Mouse (Mus musculus): ENCODE results near the gene Vwa2. TPM values are rescaled to one million over a fixed set of nuclear protein-coding genes. Genes with fewer than 3 reads are reported as not detected.

The Vwa2 gene
- polyA plus RNA-seq, 1 experiment = 0.06 TPM

DNA sequence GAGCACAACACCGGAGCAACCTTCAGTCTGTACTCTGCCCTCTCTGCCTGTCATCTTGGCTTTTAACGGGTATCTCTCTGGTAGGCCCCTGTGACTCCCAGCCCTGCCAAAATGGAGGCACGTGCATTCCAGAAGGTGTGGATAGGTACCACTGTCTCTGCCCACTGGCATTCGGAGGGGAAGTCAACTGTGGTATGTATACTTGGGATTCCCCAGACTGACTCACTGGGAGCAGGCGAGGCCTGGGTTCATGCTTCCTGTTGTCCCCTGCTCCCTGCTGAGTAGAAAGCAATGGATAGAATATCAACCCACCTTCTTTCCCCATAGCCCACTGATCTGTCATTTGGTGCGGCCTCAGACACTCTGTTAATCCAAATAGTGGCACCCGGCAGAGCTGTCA lies 31.3 kb downstream of the Vwa2 start:
- Histone ChIP-seq H3K4me3 (ENCODE audit: extremely low read depth, insufficient read depth, insufficient read length) (no peak overlapping the region), H3K27me3 (ENCODE audit: control insufficient read depth, insufficient read depth, low read length) (no peaks in the 10 kb centered on the region), H3K4me1 (ENCODE audit: control insufficient read depth, insufficient read depth, insufficient read length) (no peaks in the 10 kb centered on the region), H3K27ac (ENCODE audit: insufficient read depth, low read length) (no peak overlapping the region), H3K36me3 (ENCODE audit: control insufficient read depth, insufficient read depth, low read length) (no peaks in the 10 kb centered on the region)
- TF ChIP-seq CTCF (IDR thresholded peaks at IDR 0.05; ENCODE audit: extremely low read depth, insufficient read depth, insufficient read length, insufficient replicate concordance) (no peak), POLR2A (IDR thresholded peaks at IDR 0.05; ENCODE audit: low read depth, low read length) (no peak)
- DNase-seq (ENCODE audit: low read depth in 1 of 2, low spot score in 2 of 2) = no peak
- WGBS = 88% methylated on average over 7 of the region's 7 CpGs

- 22% methylated on average over 3 of the region's 3 CpGs for WGBS
- no peak overlapping the region for H3K27ac ChIP-seq (ENCODE audit: insufficient read depth, low read length)
- no peak for DNase-seq (ENCODE audit: low read depth in 1 of 2, low spot score in 2 of 2)
- no peaks in the 10 kb centered on the region for H3K4me1 ChIP-seq (ENCODE audit: control insufficient read depth, insufficient read depth, insufficient read length)
- no peak overlapping the region for H3K4me3 ChIP-seq (ENCODE audit: extremely low read depth, insufficient read depth, insufficient read length)
- H3K36me3 ChIP-seq (ENCODE audit: control insufficient read depth, insufficient read depth, low read length) = no peaks in the 10 kb centered on the region
- H3K27me3 ChIP-seq (ENCODE audit: control insufficient read depth, insufficient read depth, low read length) = no peaks in the 10 kb centered on the region
- TF ChIP-seq CTCF (IDR thresholded peaks at IDR 0.05; ENCODE audit: extremely low read depth, insufficient read depth, insufficient read length, insufficient replicate concordance) (no peak), POLR2A (IDR thresholded peaks at IDR 0.05; ENCODE audit: low read depth, low read length) (no peak)
Measured at GRCm38 (mm10) chr19:56907850-56908249, 33.8 kb downstream of the Vwa2 start.

DNA sequence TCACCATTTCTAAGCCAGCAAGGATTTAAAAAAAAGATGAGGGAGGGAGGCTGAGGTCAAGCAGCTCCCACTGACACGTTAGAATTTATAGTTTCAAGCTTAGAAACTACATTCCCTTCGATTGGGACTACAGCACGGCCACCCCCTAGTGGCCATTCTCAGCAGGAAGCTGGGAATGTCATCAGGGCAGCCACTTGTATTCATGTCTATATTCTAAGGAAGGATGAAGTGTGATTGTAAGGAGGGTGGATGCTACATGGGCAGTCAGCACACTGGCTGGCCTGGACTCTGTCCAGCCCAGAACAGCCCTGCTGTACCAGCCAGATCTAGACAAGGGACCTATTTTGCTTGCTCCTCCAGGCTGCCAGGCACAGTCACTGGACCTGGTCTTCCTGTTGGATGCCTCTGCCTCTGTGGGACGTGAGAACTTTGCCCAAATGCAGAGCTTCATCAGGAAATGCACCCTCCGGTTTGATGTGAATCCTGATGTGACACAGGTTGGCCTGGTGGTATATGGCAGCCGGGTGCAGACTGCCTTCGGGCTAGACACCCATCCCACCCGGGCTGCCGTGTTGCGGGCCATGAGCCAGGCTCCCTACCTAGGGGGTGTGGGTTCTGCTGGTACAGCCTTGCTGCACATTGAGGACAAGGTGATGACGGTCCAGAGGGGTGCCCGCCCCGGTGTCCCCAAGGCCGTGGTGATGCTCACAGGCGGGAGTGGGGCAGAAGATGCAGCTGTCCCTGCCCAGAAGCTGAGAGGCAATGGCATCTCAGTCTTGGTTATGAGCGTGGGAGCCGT lies 34.6 kb downstream of the Vwa2 start:
- Histone ChIP-seq H3K36me3 (ENCODE audit: control insufficient read depth, insufficient read depth, low read length) (no peaks in the 10 kb centered on the region), H3K27me3 (ENCODE audit: control insufficient read depth, insufficient read depth, low read length) (no peaks in the 10 kb centered on the region), H3K4me1 (ENCODE audit: control insufficient read depth, insufficient read depth, insufficient read length) (no peaks in the 10 kb centered on the region), H3K27ac (ENCODE audit: insufficient read depth, low read length) (no peak overlapping the region), H3K4me3 (ENCODE audit: extremely low read depth, insufficient read depth, insufficient read length) (no peak overlapping the region)
- TF ChIP-seq CTCF (IDR thresholded peaks at IDR 0.05; ENCODE audit: extremely low read depth, insufficient read depth, insufficient read length, insufficient replicate concordance) (peak; percentile 29; the same call in 1 of the 2 replicates), POLR2A (IDR thresholded peaks at IDR 0.05; ENCODE audit: low read depth, low read length) (no peak)
- WGBS = 66% methylated on average over 17 of the region's 17 CpGs
- DNase-seq (ENCODE audit: low read depth in 1 of 2, low spot score in 2 of 2) = no peak

DNA sequence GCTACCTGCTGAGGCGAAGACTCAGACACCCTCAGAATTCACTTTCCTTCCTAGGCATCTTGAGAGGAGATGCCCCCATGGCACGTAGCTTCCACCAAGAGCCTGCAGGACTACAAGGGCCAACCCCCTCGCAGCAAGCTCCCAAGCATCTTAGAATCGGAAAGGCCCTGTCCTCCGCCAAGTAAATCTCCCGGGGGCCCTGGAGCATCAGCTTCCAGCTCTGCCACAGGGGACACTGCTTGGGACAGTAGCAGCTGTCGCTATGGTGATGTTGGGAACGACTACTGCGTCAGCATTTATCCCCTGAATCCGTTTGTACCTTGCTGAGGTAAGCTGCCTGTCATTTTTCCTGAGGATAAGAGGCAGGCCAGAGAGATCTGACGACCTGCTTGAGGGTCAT lies 36.5 kb downstream of the Vwa2 start:
- H3K36me3 ChIP-seq (ENCODE audit: control insufficient read depth, insufficient read depth, low read length) = no peaks in the 10 kb centered on the region
- no peak overlapping the region for H3K27ac ChIP-seq (ENCODE audit: insufficient read depth, low read length)
- no peaks in the 10 kb centered on the region for H3K4me1 ChIP-seq (ENCODE audit: control insufficient read depth, insufficient read depth, insufficient read length)
- WGBS = 77% methylated on average over 11 of the region's 11 CpGs
- DNase-seq (ENCODE audit: low read depth in 1 of 2, low spot score in 2 of 2) = no peak
- no peaks in the 10 kb centered on the region for H3K27me3 ChIP-seq (ENCODE audit: control insufficient read depth, insufficient read depth, low read length)
- TF ChIP-seq POLR2A (IDR thresholded peaks at IDR 0.05; ENCODE audit: low read depth, low read length) (no peak), CTCF (IDR thresholded peaks at IDR 0.05; ENCODE audit: extremely low read depth, insufficient read depth, insufficient read length, insufficient replicate concordance) (no peak)
- no peak overlapping the region for H3K4me3 ChIP-seq (ENCODE audit: extremely low read depth, insufficient read depth, insufficient read length)

- Histone ChIP-seq H3K4me1 (ENCODE audit: control insufficient read depth, insufficient read depth, insufficient read length) (no peaks in the 10 kb centered on the region), H3K27ac (ENCODE audit: insufficient read depth, low read length) (no peak overlapping the region), H3K4me3 (ENCODE audit: extremely low read depth, insufficient read depth, insufficient read length) (no peak overlapping the region), H3K27me3 (ENCODE audit: control insufficient read depth, insufficient read depth, low read length) (no peaks in the 10 kb centered on the region), H3K36me3 (ENCODE audit: control insufficient read depth, insufficient read depth, low read length) (no peaks in the 10 kb centered on the region)
- DNase-seq (ENCODE audit: low read depth in 1 of 2, low spot score in 2 of 2) = no peak
- WGBS = 83% methylated on average over 4 of the region's 4 CpGs
- no peak for TF ChIP-seq POLR2A (IDR thresholded peaks at IDR 0.05; ENCODE audit: low read depth, low read length)
- no peak for TF ChIP-seq CTCF (IDR thresholded peaks at IDR 0.05; ENCODE audit: extremely low read depth, insufficient read depth, insufficient read length, insufficient replicate concordance)
Measured at GRCm38 (mm10) chr19:56913761-56914160, 39.7 kb downstream of the Vwa2 start.

DNA sequence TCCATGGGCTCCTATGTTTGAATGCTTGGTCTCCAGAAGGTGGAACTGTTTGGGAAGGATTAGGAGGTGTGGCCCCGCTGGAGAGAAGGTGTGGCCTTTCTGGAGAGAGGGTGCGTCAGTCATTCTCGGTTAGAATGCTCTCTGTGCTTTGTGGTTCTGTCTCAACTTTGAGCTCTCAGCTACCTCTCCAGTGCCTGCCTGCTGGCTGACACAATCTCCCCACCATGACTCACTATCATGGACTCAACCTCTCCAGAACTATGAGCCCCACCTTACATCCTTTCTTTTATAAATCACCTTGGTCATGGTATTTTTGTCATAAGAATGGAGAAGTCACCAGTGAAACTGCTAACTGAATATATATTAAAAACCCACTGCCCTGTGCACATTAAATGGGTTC lies 40.6 kb downstream of the Vwa2 start:
- no peak for DNase-seq (ENCODE audit: low read depth in 1 of 2, low spot score in 2 of 2)
- no peaks in the 10 kb centered on the region for H3K36me3 ChIP-seq (ENCODE audit: control insufficient read depth, insufficient read depth, low read length)
- H3K4me1 ChIP-seq (ENCODE audit: control insufficient read depth, insufficient read depth, insufficient read length) = no peaks in the 10 kb centered on the region
- WGBS = 84% methylated on average over 3 of the region's 3 CpGs
- TF ChIP-seq CTCF (IDR thresholded peaks at IDR 0.05; ENCODE audit: extremely low read depth, insufficient read depth, insufficient read length, insufficient replicate concordance) = no peak
- TF ChIP-seq POLR2A (IDR thresholded peaks at IDR 0.05; ENCODE audit: low read depth, low read length) = no peak
- H3K27me3 ChIP-seq (ENCODE audit: control insufficient read depth, insufficient read depth, low read length) = no peaks in the 10 kb centered on the region
- no peak overlapping the region for H3K27ac ChIP-seq (ENCODE audit: insufficient read depth, low read length)
- no peak overlapping the region for H3K4me3 ChIP-seq (ENCODE audit: extremely low read depth, insufficient read depth, insufficient read length)

GRCm38 (mm10) chr19:56915084-56915483 lies 41.0 kb downstream of the Vwa2 start:
- TF ChIP-seq CTCF (IDR thresholded peaks at IDR 0.05; ENCODE audit: extremely low read depth, insufficient read depth, insufficient read length, insufficient replicate concordance) (no peak), POLR2A (IDR thresholded peaks at IDR 0.05; ENCODE audit: low read depth, low read length) (no peak)
- Histone ChIP-seq H3K4me1 (ENCODE audit: control insufficient read depth, insufficient read depth, insufficient read length) (no peaks in the 10 kb centered on the region), H3K27ac (ENCODE audit: insufficient read depth, low read length) (no peak overlapping the region), H3K27me3 (ENCODE audit: control insufficient read depth, insufficient read depth, low read length) (no peaks in the 10 kb centered on the region), H3K36me3 (ENCODE audit: control insufficient read depth, insufficient read depth, low read length) (no peaks in the 10 kb centered on the region), H3K4me3 (ENCODE audit: extremely low read depth, insufficient read depth, insufficient read length) (no peak overlapping the region)
- DNase-seq (ENCODE audit: low read depth in 1 of 2, low spot score in 2 of 2) = no peak
- 79% methylated on average over 6 of the region's 6 CpGs for WGBS
